Mouse (Mus musculus) heart, postnatal 0 days (tissue): ENCODE measurements at regions not wholly inside any gene's neighbourhood (a gene's known extent, or its start where the extent isn't known, plus 50 kb on each side); places are given as distances from the start of the nearest gene placed in this dataset.

ENCODE experiments used
- ATAC-seq: fragments of 200-750 bp; cut with Nextera tagmentation; 2 replicates; pipeline ENCODE4 v1.8.0; 2017; ENCODE audit warnings: low read depth, moderate number of reproducible peaks, moderate library complexity; ENCODE audit not compliant: insufficient read depth
- DNase-seq: peaks from one replicate; pipeline ENCODE4 v3.0.0-alpha.2; 2016; ENCODE audit warnings: low spot score
- H3K27ac ChIP-seq: fragments of 300-500 bp; sonication (generic); 2 replicates; pipeline ENCODE4 v1.5.1; 2014; ENCODE audit warnings: low read depth, mild to moderate bottlenecking
- H3K27me3 ChIP-seq: fragments of 300-500 bp; sonication (generic); 2 replicates; pipeline ENCODE4 v1.6.1; 2014; ENCODE audit warnings: low read length, mixed read lengths; ENCODE audit not compliant: control insufficient read depth, insufficient read depth
- H3K36me3 ChIP-seq: fragments of 300-500 bp; sonication (generic); replicated peaks from 2 replicates; pipeline ENCODE4 v1.6.1; 2014; ENCODE audit warnings: low read length, mixed read lengths; ENCODE audit not compliant: control insufficient read depth, insufficient read depth
- H3K4me1 ChIP-seq: fragments of 300-500 bp; sonication (generic); 2 replicates; pipeline ENCODE4 v1.6.1; 2014; ENCODE audit warnings: antibody characterized with exemption; ENCODE audit not compliant: control insufficient read depth, insufficient read depth
- H3K4me2 ChIP-seq: fragments of 300-500 bp; sonication (generic); 2 replicates; pipeline ENCODE4 v1.6.1; 2014; ENCODE audit warnings: low read depth, mild to moderate bottlenecking, low read length, moderate library complexity
- H3K4me3 ChIP-seq: fragments of 300-500 bp; sonication (generic); 2 replicates; pipeline ENCODE4 v1.5.1; 2014; ENCODE audit warnings: low read depth, low read length
- H3K9ac ChIP-seq: fragments of 300-500 bp; sonication (generic); replicated peaks from 2 replicates; pipeline ENCODE4 v1.6.1; 2014; ENCODE audit warnings: low read depth, low read length, mixed read lengths
- H3K9me3 ChIP-seq: fragments of 300-500 bp; sonication (generic); replicated peaks from 2 replicates; pipeline ENCODE4 v1.6.1; 2016; ENCODE audit warnings: low read length; ENCODE audit not compliant: control insufficient read depth
- CTCF ChIP-seq: IDR thresholded peaks from 2 replicates; pipeline ENCODE4 v1.5.1; 2016; ENCODE audit warnings: antibody characterized with exemption, control low read depth, low read depth
- EP300 ChIP-seq: IDR thresholded peaks from 2 replicates; pipeline ENCODE4 v1.6.1; 2016; ENCODE audit warnings: antibody characterized with exemption, low read depth
- WGBS: fragments of 180-500 bp; shearing (Covaris S2); extraction: QIAGEN DNeasy Blood & Tissue Kit; methylation state at CpG from one replicate; pipeline ENCODE4 v1.1.7; 2014; 5-methylcytosine and 5-hydroxymethylcytosine counted together

- no peaks in the 10 kb centered on the region for H3K36me3 ChIP-seq
- no peak overlapping the region for H3K4me2 ChIP-seq
- no peak overlapping the region for H3K27ac ChIP-seq
- no peak overlapping the region for H3K4me3 ChIP-seq
- DNase-seq (peak; percentile 62), ATAC-seq (peak; percentile 32; the same call in 1 of the 2 replicates)
- 2% methylated on average over 3 of the region's 3 CpGs for WGBS
- H3K27me3 ChIP-seq = no peaks in the 10 kb centered on the region
- TF ChIP-seq EP300 (no peak), CTCF (peak; percentile 68)
- 0 out of 2 replicates have a peak, but pooled peaks cover 7% of the 10 kb centered on the region for H3K4me1 ChIP-seq
- no peak overlapping the region for H3K9ac ChIP-seq
- no peaks in the 10 kb centered on the region for H3K9me3 ChIP-seq
These were observed 100.7 kb upstream of the Spred2 start for GRCm38 (mm10) chr11:19823461-19823895.

- Histone ChIP-seq H3K27ac (no peak overlapping the region), H3K4me1 (0 out of 2 replicates have a peak, but pooled peaks cover 7% of the 10 kb centered on the region), H3K27me3 (no peaks in the 10 kb centered on the region), H3K4me3 (no peak overlapping the region), H3K36me3 (no peaks in the 10 kb centered on the region), H3K4me2 (no peak overlapping the region), H3K9ac (no peak overlapping the region), H3K9me3 (no peaks in the 10 kb centered on the region)
- ATAC-seq (no peak), DNase-seq (no peak)
- TF ChIP-seq CTCF (no peak), EP300 (no peak)
- 78% methylated on average over 13 of the region's 13 CpGs for WGBS
These were observed 97.5 kb upstream of the Spred2 start for GRCm38 (mm10) chr11:19826481-19827185.

- TF ChIP-seq EP300 = no peak
- TF ChIP-seq CTCF = no peak
- Histone ChIP-seq H3K27ac (no peak overlapping the region), H3K36me3 (no peaks in the 10 kb centered on the region), H3K4me3 (no peak overlapping the region), H3K4me2 (no peak overlapping the region), H3K9ac (no peak overlapping the region), H3K4me1 (0 out of 2 replicates have a peak, but pooled peaks cover 7% of the 10 kb centered on the region), H3K27me3 (no peaks in the 10 kb centered on the region), H3K9me3 (no peaks in the 10 kb centered on the region)
- WGBS = 49% methylated on average over 11 of the region's 11 CpGs
- ATAC-seq (no peak), DNase-seq (no peak)
These were observed 96.2 kb upstream of the Spred2 start for GRCm38 (mm10) chr11:19827996-19828395.

GRCm38 (mm10) chr11:19828959-19829401, 95.2 kb upstream of the Spred2 start:
- DNase-seq = no peak
- ATAC-seq = no peak
- no peaks in the 10 kb centered on the region for H3K36me3 ChIP-seq

GRCm38 (mm10) chr11:19829564-19830279, 94.5 kb upstream of the Spred2 start:
- H3K4me3 ChIP-seq = no peak overlapping the region
- DNase-seq (no peak), ATAC-seq (no peak)
- peak overlapping the region; percentile 62; the same call in 1 of the 2 replicates for H3K27ac ChIP-seq
- no peak overlapping the region for H3K4me2 ChIP-seq
- no peak overlapping the region for H3K9ac ChIP-seq
- H3K36me3 ChIP-seq = no peaks in the 10 kb centered on the region
- no peaks in the 10 kb centered on the region for H3K9me3 ChIP-seq
- WGBS = 31% methylated on average over 9 of the region's 9 CpGs
- 0 out of 2 replicates have a peak, but pooled peaks cover 7% of the 10 kb centered on the region for H3K4me1 ChIP-seq
- TF ChIP-seq CTCF (no peak), EP300 (no peak)
- no peaks in the 10 kb centered on the region for H3K27me3 ChIP-seq

More at GRCm38 (mm10) chr11:19828959-19829401, 95.2 kb upstream of the Spred2 start:
- no peak for TF ChIP-seq CTCF
- TF ChIP-seq EP300 = no peak
- no peak overlapping the region for H3K4me2 ChIP-seq
- H3K27me3 ChIP-seq = no peaks in the 10 kb centered on the region
- H3K4me3 ChIP-seq = no peak overlapping the region
- 0 out of 2 replicates have a peak, but pooled peaks cover 7% of the 10 kb centered on the region for H3K4me1 ChIP-seq
- 42% methylated on average over 8 of the region's 8 CpGs for WGBS
- H3K9me3 ChIP-seq = no peaks in the 10 kb centered on the region
- H3K27ac ChIP-seq = no peak overlapping the region
- H3K9ac ChIP-seq = no peak overlapping the region
